In the genomic region with DNA sequence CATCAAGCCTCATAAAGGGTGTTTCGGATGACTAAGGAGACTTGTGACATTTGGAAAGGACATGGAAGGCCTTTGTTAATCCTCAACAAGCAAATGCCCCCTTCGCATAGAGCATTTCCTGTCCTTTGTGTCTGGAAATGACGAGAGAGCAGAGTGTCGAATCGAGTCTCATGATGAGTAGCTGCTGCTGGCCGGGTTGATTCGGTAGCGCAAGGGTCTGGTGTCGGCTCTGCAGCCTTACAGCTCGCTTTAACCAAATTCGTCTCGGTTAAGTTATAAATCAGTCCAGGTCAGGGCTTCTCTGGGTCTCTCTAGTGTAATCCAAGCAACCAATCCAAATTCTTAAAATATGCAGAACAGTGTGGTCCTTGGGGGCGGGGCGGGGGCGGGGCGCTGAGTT, we compare ENCODE assay signal across 15 mouse cellular contexts. TPM values are rescaled to one million over a fixed set of nuclear protein-coding genes. Genes with fewer than 3 reads are reported as not detected.
DNase-seq lines count a peak whose midpoint lies in the region; ATAC-seq and TF ChIP-seq lines count a peak whose summit lies in the region.
"Had no signal": no experiment of that assay in that cellular context is flagged by ENCODE, and none has a peak within 500 bp of the region (broad histone marks: within the 10 kb centered on the region; RNA-seq: fewer than 3 reads in every experiment).

No protein-coding gene starts in this region.

- H3K4me2 ChIP-seq in intestine, embryonic 14.5 days (ENCODE audit: low read length): peak overlapping the region; percentile 7; the same call in 1 of the 2 replicates
- H3K4me2 ChIP-seq in intestine, postnatal 0 days (replicated peaks; ENCODE audit: low read depth): no peak overlapping the region
- H3K4me2 ChIP-seq in lung, embryonic 16.5 days (ENCODE audit: low read depth, low read length): peak overlapping the region; percentile 34
- no peak overlapping the region for H3K4me2 ChIP-seq in embryonic facial prominence, embryonic 11.5 days (ENCODE audit: low read depth, low read length)
- H3K4me2 ChIP-seq in limb, embryonic 14.5 days (replicated peaks; ENCODE audit: low read depth, low read length, severe bottlenecking): no peak overlapping the region
- H3K4me2 ChIP-seq: heart, embryonic 13.5 days; hindbrain, embryonic 12.5 days had no signal

- no peak for ATAC-seq in intestine, embryonic 14.5 days (replicated peaks; ENCODE audit: low FRiP score, low TSS enrichment, low read depth)
- ATAC-seq in intestine, postnatal 0 days: no peak
- ATAC-seq in lung, embryonic 16.5 days (ENCODE audit: low read depth): peak; percentile 56
- ATAC-seq in embryonic facial prominence, embryonic 11.5 days (replicated peaks; ENCODE audit: insufficient number of reproducible peaks, low FRiP score, low TSS enrichment, low read depth): no peak
- ATAC-seq in limb, embryonic 14.5 days (ENCODE audit: low FRiP score, low read depth): peak; percentile 30; the same call in 1 of the 2 replicates
- ATAC-seq: activated CD4-positive, CD25-positive, alpha-beta regulatory T cell, adult 4 months had no signal

- no peaks in the 10 kb centered on the region; the same call in 1 of the 2 replicates for H3K4me1 ChIP-seq in intestine, embryonic 14.5 days (replicated peaks; ENCODE audit: control insufficient read depth, insufficient read depth, low read length)
- H3K4me1 ChIP-seq in intestine, postnatal 0 days (replicated peaks; ENCODE audit: control insufficient read depth, insufficient read depth, low read length): no peaks in the 10 kb centered on the region
- H3K4me1 ChIP-seq in lung, embryonic 16.5 days (replicated peaks; ENCODE audit: control insufficient read depth, insufficient read depth, low read length): peaks cover 6% of the 10 kb centered on the region
- H3K4me1 ChIP-seq in embryonic facial prominence, embryonic 11.5 days (ENCODE audit: control insufficient read depth, insufficient read depth, low read length): no peaks in the 10 kb centered on the region; the same call in 1 of the 2 replicates
- H3K4me1 ChIP-seq in limb, embryonic 14.5 days (ENCODE audit: control insufficient read depth, insufficient read depth, low read length): no peaks in the 10 kb centered on the region
- H3K4me1 ChIP-seq: hindbrain, embryonic 12.5 days had no signal

- no peak for TF ChIP-seq CTCF in intestine, postnatal 0 days (IDR thresholded peaks at IDR 0.05; ENCODE audit: low read depth)

- TF ChIP-seq POLR2A in limb, embryonic 14.5 days (IDR thresholded peaks at IDR 0.05; ENCODE audit: borderline replicate concordance, extremely low read depth, insufficient read depth, insufficient read length): no peak

- H3K9ac ChIP-seq in intestine, embryonic 14.5 days (ENCODE audit: low read length): no peak overlapping the region
- no peak overlapping the region for H3K9ac ChIP-seq in intestine, postnatal 0 days (ENCODE audit: low read depth, low read length)
- H3K9ac ChIP-seq in lung, embryonic 16.5 days (ENCODE audit: low read length): peak overlapping the region; percentile 48
- no peak overlapping the region for H3K9ac ChIP-seq in embryonic facial prominence, embryonic 11.5 days (replicated peaks; ENCODE audit: low read length)
- no peak overlapping the region for H3K9ac ChIP-seq in limb, embryonic 14.5 days (ENCODE audit: low read depth, low read length, severe bottlenecking)
- H3K9ac ChIP-seq: heart, embryonic 13.5 days; hindbrain, embryonic 12.5 days; liver, embryonic 14.5 days had no signal

- DNase-seq in intestine, embryonic 14.5 days (ENCODE audit: low spot score): no peak
- no peak for DNase-seq in lung, postnatal 36 days
- DNase-seq in embryonic facial prominence, embryonic 11.5 days (ENCODE audit: low spot score): peak; percentile 25
- DNase-seq in limb, embryonic 14.5 days (ENCODE audit: low spot score): no peak
- DNase-seq in frontal cortex, postnatal 36 days (ENCODE audit: low spot score in 2 of 2): no peak
- no peak for DNase-seq in heart, postnatal 14 days
- DNase-seq: cerebellum, postnatal 25 days; gastrocnemius, postnatal 25 days; right cerebral cortex, postnatal 4 days had no signal

- H3K4me3 ChIP-seq in intestine, embryonic 14.5 days (ENCODE audit: low read depth, low read length): no peak overlapping the region
- H3K4me3 ChIP-seq in intestine, postnatal 0 days (ENCODE audit: low read depth, low read length): no peak overlapping the region
- H3K4me3 ChIP-seq in lung, embryonic 16.5 days (ENCODE audit: low read length): peak overlapping the region; percentile 14; the same call in 1 of the 2 replicates
- H3K4me3 ChIP-seq in embryonic facial prominence, embryonic 11.5 days (ENCODE audit: low read depth, low read length): no peak overlapping the region
- no peak overlapping the region for H3K4me3 ChIP-seq in limb, embryonic 14.5 days (replicated peaks; ENCODE audit: low read length)
- H3K4me3 ChIP-seq: heart, embryonic 13.5 days; hindbrain, embryonic 12.5 days had no signal

- H3K27me3 ChIP-seq in intestine, embryonic 14.5 days (replicated peaks; ENCODE audit: control insufficient read depth, insufficient read depth, low read length): no peaks in the 10 kb centered on the region
- no peaks in the 10 kb centered on the region for H3K27me3 ChIP-seq in intestine, postnatal 0 days (replicated peaks; ENCODE audit: control insufficient read depth, insufficient read depth, low read length)
- no peaks in the 10 kb centered on the region for H3K27me3 ChIP-seq in lung, embryonic 16.5 days (ENCODE audit: control insufficient read depth, insufficient read depth, low read depth, low read length)
- no peaks in the 10 kb centered on the region for H3K27me3 ChIP-seq in embryonic facial prominence, embryonic 11.5 days (ENCODE audit: control insufficient read depth, insufficient read depth, low read length)
- H3K27me3 ChIP-seq in limb, embryonic 14.5 days (ENCODE audit: control insufficient read depth, insufficient read depth, low read length): no peaks in the 10 kb centered on the region
- H3K27me3 ChIP-seq: hindbrain, embryonic 12.5 days had no signal

- 61% methylated on average over 16 of the region's 16 CpGs for WGBS in intestine, embryonic 14.5 days
- 73% methylated on average over 16 of the region's 16 CpGs for WGBS in intestine, postnatal 0 days
- WGBS in lung, embryonic 16.5 days: 43% methylated on average over 16 of the region's 16 CpGs
- WGBS in embryonic facial prominence, embryonic 11.5 days: 73% methylated on average over 16 of the region's 16 CpGs
- 54% methylated on average over 16 of the region's 16 CpGs for WGBS in limb, embryonic 14.5 days

- H3K27ac ChIP-seq in intestine, embryonic 14.5 days (ENCODE audit: low read depth): no peak overlapping the region
- no peak overlapping the region for H3K27ac ChIP-seq in intestine, postnatal 0 days (ENCODE audit: low read depth, low read length)
- peak overlapping the region; percentile 49 for H3K27ac ChIP-seq in lung, embryonic 16.5 days (ENCODE audit: low read length)
- no peak overlapping the region for H3K27ac ChIP-seq in embryonic facial prominence, embryonic 11.5 days (replicated peaks; ENCODE audit: low read depth, low read length)
- no peak overlapping the region for H3K27ac ChIP-seq in limb, embryonic 14.5 days (replicated peaks; ENCODE audit: low read depth, low read length)
- H3K27ac ChIP-seq: heart, embryonic 13.5 days; hindbrain, embryonic 12.5 days; liver, embryonic 14.5 days had no signal

- no peaks in the 10 kb centered on the region for H3K36me3 ChIP-seq in intestine, embryonic 14.5 days (ENCODE audit: control insufficient read depth, insufficient read depth, low read length)
- no peaks in the 10 kb centered on the region for H3K36me3 ChIP-seq in intestine, postnatal 0 days (ENCODE audit: control insufficient read depth, insufficient read depth)
- H3K36me3 ChIP-seq in lung, embryonic 16.5 days (ENCODE audit: control insufficient read depth, insufficient read depth, low read length): no peaks in the 10 kb centered on the region
- H3K36me3 ChIP-seq in embryonic facial prominence, embryonic 11.5 days (replicated peaks; ENCODE audit: control insufficient read depth, insufficient read depth, low read depth, low read length): no peaks in the 10 kb centered on the region
- H3K36me3 ChIP-seq in limb, embryonic 14.5 days (ENCODE audit: control insufficient read depth, insufficient read depth, low read length): no peaks in the 10 kb centered on the region
- H3K36me3 ChIP-seq: heart, embryonic 13.5 days; hindbrain, embryonic 12.5 days had no signal

- intact Hi-C loops in heart, postnatal 14 days (cut with DNase I): no loop called here

- H3K9me3 ChIP-seq in intestine, embryonic 14.5 days (ENCODE audit: control insufficient read depth, low read length): no peaks in the 10 kb centered on the region
- H3K9me3 ChIP-seq in intestine, postnatal 0 days (ENCODE audit: control insufficient read depth): no peaks in the 10 kb centered on the region
- no peaks in the 10 kb centered on the region for H3K9me3 ChIP-seq in lung, embryonic 16.5 days (ENCODE audit: control insufficient read depth, low read length)
- no peaks in the 10 kb centered on the region for H3K9me3 ChIP-seq in embryonic facial prominence, embryonic 11.5 days (replicated peaks; ENCODE audit: control insufficient read depth, low read length)
- no peaks in the 10 kb centered on the region for H3K9me3 ChIP-seq in limb, embryonic 14.5 days (ENCODE audit: control insufficient read depth, low read length)
- H3K9me3 ChIP-seq: heart, embryonic 13.5 days; hindbrain, embryonic 12.5 days had no signal

RNA-seq across cellular contexts. Expression of a gene that starts 59.1 kb away (rescaled TPM):
- 6.5 and 7.9 TPM in 2 replicates for polyA plus RNA-seq in intestine, embryonic 14.5 days (2014; fragmentation: Nextera tagmentation; extraction: Ambion mirVana)
- polyA plus RNA-seq in intestine, postnatal 0 days (2015; fragmentation: Nextera tagmentation; extraction: Ambion mirVana): 2.0 and 2.1 TPM in 2 replicates
- polyA plus RNA-seq in lung, embryonic 16.5 days (2015; fragmentation: Nextera tagmentation; extraction: Ambion mirVana): 8.5 and 9.6 TPM in 2 replicates
- 4.4 TPM in 2 replicates for polyA plus RNA-seq in embryonic facial prominence, embryonic 11.5 days (2014; fragmentation: Nextera tagmentation; extraction: Ambion mirVana)
- polyA plus RNA-seq in limb, embryonic 14.5 days (2012; rRNA removed): 5.4 and 6.1 TPM in 2 replicates
- 5.6 and 6.7 TPM in 2 replicates for polyA plus RNA-seq in limb, embryonic 14.5 days (2014; fragmentation: Nextera tagmentation; extraction: Ambion mirVana)
- 1 to 10 TPM; 3.7 to 5.0 TPM for total RNA-seq in heart, postnatal 14 days (2021)

Comparison
In these comparisons a context has a peak if more than half of its experiments do, and no peak if none do; other contexts are left out.
1. H3K4me2 ChIP-seq: peak in intestine, embryonic 14.5 days (single experiment) and lung, embryonic 16.5 days (single experiment); none in intestine, postnatal 0 days (single experiment), embryonic facial prominence, embryonic 11.5 days (single experiment) and limb, embryonic 14.5 days (single experiment).
2. ATAC-seq: peak in lung, embryonic 16.5 days (single experiment) and limb, embryonic 14.5 days (single experiment); none in intestine, embryonic 14.5 days (single experiment), intestine, postnatal 0 days (single experiment) and embryonic facial prominence, embryonic 11.5 days (single experiment).